ENCODE assay signal across 9 mouse cellular contexts in the genomic region with DNA sequence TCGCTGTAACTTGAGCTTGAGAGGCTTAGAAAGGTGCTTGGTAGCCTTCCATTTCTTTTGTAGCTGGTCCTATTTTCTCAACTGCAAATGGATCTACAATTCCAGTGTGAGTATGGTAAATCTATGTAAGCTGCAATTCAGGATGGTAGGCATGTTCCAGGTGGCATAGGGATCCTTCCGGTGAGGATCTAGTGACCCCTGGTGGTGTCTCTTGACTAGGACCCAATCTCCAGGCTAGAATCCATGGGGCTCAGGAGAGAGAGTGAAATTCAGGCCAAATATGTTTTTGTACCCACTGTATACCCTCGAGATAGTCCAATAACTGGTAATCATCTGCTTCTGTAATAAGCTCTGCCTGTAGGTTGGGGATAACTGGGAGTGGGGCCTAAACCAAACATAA. TPM values are rescaled to one million over a fixed set of nuclear protein-coding genes. Genes with fewer than 3 reads are reported as not detected.
DNase-seq lines count a peak whose midpoint lies in the region; ATAC-seq and TF ChIP-seq lines count a peak whose summit lies in the region.
"Had no signal": no experiment of that assay in that cellular context is flagged by ENCODE, and none has a peak within 500 bp of the region (broad histone marks: within the 10 kb centered on the region; RNA-seq: fewer than 3 reads in every experiment).

No protein-coding gene starts in this region.

- no peaks in the 10 kb centered on the region for H3K9me3 ChIP-seq in midbrain, postnatal 0 days (ENCODE audit: low read length)
- no peaks in the 10 kb centered on the region for H3K9me3 ChIP-seq in midbrain, embryonic 16.5 days (replicated peaks; ENCODE audit: control insufficient read depth, low read length, poor library complexity, severe bottlenecking)

- no peak overlapping the region for H3K9ac ChIP-seq in midbrain, postnatal 0 days (replicated peaks; ENCODE audit: low read length, poor library complexity, severe bottlenecking)
- H3K9ac ChIP-seq in midbrain, embryonic 16.5 days (ENCODE audit: low read depth, low read length): no peak overlapping the region

- TF ChIP-seq CTCF in midbrain, postnatal 0 days (IDR thresholded peaks at IDR 0.05): peak; percentile 31

- ATAC-seq in midbrain, postnatal 0 days (ENCODE audit: low FRiP score): no peak
- ATAC-seq in midbrain, embryonic 16.5 days: no peak
- ATAC-seq in common myeloid progenitor, adult 5-6 weeks (replicated peaks; ENCODE audit: low read depth, poor library complexity, severe bottlenecking): peak; percentile 56; the same call in 1 of the 2 replicates
- ATAC-seq in erythroblast, adult 5-6 weeks (replicated peaks; ENCODE audit: low FRiP score, poor library complexity, severe bottlenecking): no peak

- H3K4me1 ChIP-seq in midbrain, postnatal 0 days (ENCODE audit: insufficient read depth, low read length): no peaks in the 10 kb centered on the region
- H3K4me1 ChIP-seq in midbrain, embryonic 16.5 days (ENCODE audit: control insufficient read depth, insufficient read depth, low read length): no peaks in the 10 kb centered on the region

- H3K4me2 ChIP-seq in midbrain, postnatal 0 days (ENCODE audit: low read depth, low read length, poor library complexity, severe bottlenecking): no peak overlapping the region
- H3K4me2 ChIP-seq in midbrain, embryonic 16.5 days (ENCODE audit: low read length): no peak overlapping the region

- DNase-seq in frontal cortex, adult 2 months (ENCODE audit: extremely low spot score in 1 of 2, low spot score in 1 of 2): peak; percentile 18 to 82
- no peak for DNase-seq in frontal cortex, postnatal 14 days (ENCODE audit: low spot score in 2 of 2)
- no peak for DNase-seq in midbrain, postnatal 0 days (ENCODE audit: low spot score)
- DNase-seq in layer of hippocampus, adult 9-11 months: peak; percentile 13
- DNase-seq in urinary bladder, adult 18-20 months (ENCODE audit: low spot score in 2 of 2): no peak

- no peaks in the 10 kb centered on the region for H3K27me3 ChIP-seq in midbrain, postnatal 0 days (ENCODE audit: insufficient read depth, low read length)
- no peaks in the 10 kb centered on the region for H3K27me3 ChIP-seq in midbrain, embryonic 16.5 days (ENCODE audit: control insufficient read depth, insufficient read depth, low read depth, low read length)

- H3K36me3 ChIP-seq in midbrain, postnatal 0 days (ENCODE audit: insufficient read depth, low read length): no peaks in the 10 kb centered on the region
- H3K36me3 ChIP-seq in midbrain, embryonic 16.5 days (ENCODE audit: control insufficient read depth, insufficient read depth, low read length): no peaks in the 10 kb centered on the region

- no peak overlapping the region for H3K4me3 ChIP-seq in midbrain, postnatal 0 days (ENCODE audit: low read depth, low read length)
- H3K4me3 ChIP-seq in midbrain, embryonic 16.5 days (ENCODE audit: low read depth, low read length): no peak overlapping the region

- no peak overlapping the region for H3K27ac ChIP-seq in midbrain, postnatal 0 days (ENCODE audit: low read depth, low read length)
- no peak overlapping the region for H3K27ac ChIP-seq in midbrain, embryonic 16.5 days (ENCODE audit: low read length)
- H3K27ac ChIP-seq: macrophage had no signal

- 61% methylated on average over 3 of the region's 3 CpGs for WGBS in midbrain, postnatal 0 days
- 62% methylated on average over 3 of the region's 3 CpGs for WGBS in midbrain, embryonic 16.5 days

RNA-seq across cellular contexts. Expression of gene Mfap3l, which starts 37.9 kb away (rescaled TPM):
- 38.3 and 39.8 TPM in 2 replicates for polyA plus RNA-seq in frontal cortex, adult 2 months (2012; rRNA removed)
- total RNA-seq in midbrain, postnatal 0 days (2014; rRNA removed): 11.4 and 16.4 TPM in 2 replicates
- polyA plus RNA-seq in midbrain, postnatal 0 days (2015; fragmentation: Nextera tagmentation; extraction: Ambion mirVana): 2.8 and 3.0 TPM in 2 replicates
- polyA plus RNA-seq in midbrain, embryonic 16.5 days (2015; fragmentation: Nextera tagmentation; extraction: Ambion mirVana): 2.6 and 2.7 TPM in 2 replicates
- 1.2 and 1.6 TPM in 2 replicates for total RNA-seq in common myeloid progenitor, adult 5-6 weeks (2017)
- not detected in 2 replicates for total RNA-seq in erythroblast, adult 5-6 weeks (2015; ENCODE audit: low replicate concordance)
- 0.34 TPM in 1 of 2 replicates, not detected in the other for total RNA-seq in erythroblast, adult 5-6 weeks (2017; ENCODE audit: low replicate concordance)

Comparison
In these comparisons a context has a peak if more than half of its experiments do, and no peak if none do; other contexts are left out.
1. DNase-seq: peak in frontal cortex, adult 2 months (2 of 2) and layer of hippocampus, adult 9-11 months (single experiment); none in frontal cortex, postnatal 14 days (0 of 2), midbrain, postnatal 0 days (single experiment) and urinary bladder, adult 18-20 months (0 of 2).